Mouse (Mus musculus) common myeloid progenitor, adult 5-6 weeks (primary cell): ENCODE measurements around the gene Uba1y. TPM values are rescaled to one million over a fixed set of nuclear protein-coding genes. Genes with fewer than 3 reads are reported as not detected.
"Not testable (repeated sequence)": the region's sequence is repeated elsewhere in the genome, so short reads cannot be mapped to it uniquely, and the experiment has no call there.

Experiments
- ATAC-seq: replicated peaks from 2 replicates; pipeline ENCODE4 v1.8.0; 2016; ENCODE audit warnings: low read depth, mild to moderate bottlenecking, moderate TSS enrichment, inconsistent platforms; ENCODE audit not compliant: poor library complexity, severe bottlenecking
- total RNA-seq: library from RNA; stranded (forward); fragments of 200-1000, 187-1606 nt; gene quantifications from 2 replicates; pipeline ENCODE4 v1.2.3, GENCODE M21; 2017

The Uba1y gene
- total RNA-seq = not detected in 2 replicates

- no peak for ATAC-seq
Observed at GRCm38 (mm10) chrY:818396-818795, at the start of gene Uba1y. Uba1y (plus strand) TSS chrY:818649.

GRCm38 (mm10) chrY:797309-797708 is 21.1 kb upstream of the Uba1y start, which contains the start of gene Zfy1:
Zfy1 (minus strand) TSS chrY:797409.
- not testable (repeated sequence) for ATAC-seq

GRCm38 (mm10) chrY:808991-809661 is 9.3 kb upstream of the Uba1y start:
- ATAC-seq = no peak

- no peak for ATAC-seq
Observed at GRCm38 (mm10) chrY:872404-872803, 54.0 kb downstream of the Uba1y start.

- ATAC-seq = no peak
Observed at GRCm38 (mm10) chrY:872855-873549, 54.6 kb downstream of the Uba1y start.

Other genes with a start within 250 kb of the Uba1y start
- gene Zfy1, start 21.2 kb upstream of the Uba1y start, total RNA-seq = not detected in 2 replicates
- 35.9 and 42.4 TPM in 2 replicates for gene Kdm5d, start 79.1 kb downstream of the Uba1y start, total RNA-seq
- 110 and 129 TPM in 2 replicates for gene Eif2s3y, start 191.9 kb downstream of the Uba1y start, total RNA-seq